In the genomic region with DNA sequence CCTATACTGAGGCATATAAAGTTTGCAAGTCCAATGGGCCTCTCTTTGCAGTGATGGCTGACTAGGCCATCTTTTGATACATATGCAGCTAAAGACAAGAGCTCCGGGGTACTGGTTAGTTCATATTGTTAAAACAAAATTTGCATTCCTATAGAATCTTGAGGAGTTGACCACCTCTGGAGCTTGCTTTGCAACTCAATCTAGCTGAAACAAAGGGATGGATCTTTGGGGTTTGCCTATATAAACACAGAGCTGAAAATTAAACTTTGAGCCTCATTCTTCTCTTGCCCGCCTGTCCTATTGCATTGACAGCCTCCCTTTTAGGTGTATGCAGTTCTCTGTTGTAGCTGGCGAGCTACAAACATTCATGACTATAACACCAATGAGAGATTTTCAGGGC, we compare ENCODE assay signal across 40 mouse cellular contexts. TPM values are rescaled to one million over a fixed set of nuclear protein-coding genes. Genes with fewer than 3 reads are reported as not detected.
"Had no signal": no experiment of that assay in that cellular context is flagged by ENCODE, and none has a peak within 500 bp of the region (broad histone marks: within the 10 kb centered on the region; RNA-seq: fewer than 3 reads in every experiment).

No protein-coding gene starts in this region.

RNA-seq across cellular contexts. Expression of gene Vmn1r211, which starts 13.1 kb away (rescaled TPM):
- total RNA-seq: left cerebral cortex, postnatal 10 days; left cerebral cortex, postnatal 14 days; left cerebral cortex, postnatal 25 days; left cerebral cortex, postnatal 36 days; left cerebral cortex, postnatal 4 days; liver, adult 2 months; megakaryocyte progenitor cell, adult 5-6 weeks; megakaryocyte, adult 5-6 weeks; megakaryocyte-erythroid progenitor cell, adult 5-6 weeks; midbrain, postnatal 0 days; monocyte, adult 5-6 weeks had no signal
- polyA plus RNA-seq: limb, embryonic 10.5 days; limb, embryonic 11.5 days; limb, embryonic 12.5 days; limb, embryonic 13.5 days; limb, embryonic 14.5 days; limb, embryonic 15.5 days; liver, adult 2 months; liver, embryonic 11.5 days; liver, embryonic 12.5 days; liver, embryonic 13.5 days; liver, embryonic 14.5 days; liver, embryonic 15.5 days; liver, embryonic 16.5 days; liver, postnatal 0 days; lung, adult 2 months; lung, embryonic 14.5 days; lung, embryonic 15.5 days; lung, embryonic 16.5 days; lung, postnatal 0 days; macrophage; midbrain, embryonic 10.5 days; midbrain, embryonic 11.5 days; midbrain, embryonic 12.5 days; midbrain, embryonic 13.5 days; midbrain, embryonic 14.5 days; midbrain, embryonic 15.5 days; midbrain, embryonic 16.5 days; midbrain, postnatal 0 days; myocyte; neural tube, embryonic 11.5 days; neural tube, embryonic 12.5 days had no signal

RNA-seq across cellular contexts. Expression of gene Vmn1r210, which starts 13.2 kb away (rescaled TPM):
- total RNA-seq: left cerebral cortex, postnatal 10 days; left cerebral cortex, postnatal 14 days; left cerebral cortex, postnatal 25 days; left cerebral cortex, postnatal 36 days; left cerebral cortex, postnatal 4 days; liver, adult 2 months; megakaryocyte progenitor cell, adult 5-6 weeks; megakaryocyte, adult 5-6 weeks; megakaryocyte-erythroid progenitor cell, adult 5-6 weeks; midbrain, postnatal 0 days; monocyte, adult 5-6 weeks had no signal
- polyA plus RNA-seq: limb, embryonic 10.5 days; limb, embryonic 11.5 days; limb, embryonic 12.5 days; limb, embryonic 13.5 days; limb, embryonic 14.5 days; limb, embryonic 15.5 days; liver, adult 2 months; liver, embryonic 11.5 days; liver, embryonic 12.5 days; liver, embryonic 13.5 days; liver, embryonic 14.5 days; liver, embryonic 15.5 days; liver, embryonic 16.5 days; liver, postnatal 0 days; lung, adult 2 months; lung, embryonic 14.5 days; lung, embryonic 15.5 days; lung, embryonic 16.5 days; lung, postnatal 0 days; macrophage; midbrain, embryonic 10.5 days; midbrain, embryonic 11.5 days; midbrain, embryonic 12.5 days; midbrain, embryonic 13.5 days; midbrain, embryonic 14.5 days; midbrain, embryonic 15.5 days; midbrain, embryonic 16.5 days; midbrain, postnatal 0 days; myocyte; neural tube, embryonic 11.5 days; neural tube, embryonic 12.5 days had no signal

RNA-seq across cellular contexts. Expression of gene Vmn1r209, which starts 34.8 kb away (rescaled TPM):
- total RNA-seq: left cerebral cortex, postnatal 36 days; liver, adult 2 months; megakaryocyte progenitor cell, adult 5-6 weeks; megakaryocyte, adult 5-6 weeks; megakaryocyte-erythroid progenitor cell, adult 5-6 weeks; midbrain, postnatal 0 days; monocyte, adult 5-6 weeks had no signal
- polyA plus RNA-seq: limb, embryonic 10.5 days; limb, embryonic 11.5 days; limb, embryonic 12.5 days; limb, embryonic 13.5 days; limb, embryonic 14.5 days; limb, embryonic 15.5 days; liver, adult 2 months; liver, embryonic 11.5 days; liver, embryonic 12.5 days; liver, embryonic 13.5 days; liver, embryonic 14.5 days; liver, embryonic 15.5 days; liver, embryonic 16.5 days; liver, postnatal 0 days; lung, adult 2 months; lung, embryonic 14.5 days; lung, embryonic 15.5 days; lung, embryonic 16.5 days; lung, postnatal 0 days; macrophage; midbrain, embryonic 10.5 days; midbrain, embryonic 11.5 days; midbrain, embryonic 12.5 days; midbrain, embryonic 13.5 days; midbrain, embryonic 14.5 days; midbrain, embryonic 15.5 days; midbrain, embryonic 16.5 days; midbrain, postnatal 0 days; myocyte; neural tube, embryonic 11.5 days; neural tube, embryonic 12.5 days had no signal

RNA-seq across cellular contexts. Expression of gene Vmn1r212, which starts 39.7 kb away (rescaled TPM):
- total RNA-seq: left cerebral cortex, postnatal 10 days; left cerebral cortex, postnatal 14 days; left cerebral cortex, postnatal 25 days; left cerebral cortex, postnatal 36 days; left cerebral cortex, postnatal 4 days; liver, adult 2 months; megakaryocyte progenitor cell, adult 5-6 weeks; megakaryocyte, adult 5-6 weeks; megakaryocyte-erythroid progenitor cell, adult 5-6 weeks; midbrain, postnatal 0 days; monocyte, adult 5-6 weeks had no signal
- polyA plus RNA-seq: limb, embryonic 10.5 days; limb, embryonic 11.5 days; limb, embryonic 12.5 days; limb, embryonic 13.5 days; limb, embryonic 14.5 days; limb, embryonic 15.5 days; liver, adult 2 months; liver, embryonic 11.5 days; liver, embryonic 12.5 days; liver, embryonic 13.5 days; liver, embryonic 14.5 days; liver, embryonic 15.5 days; liver, embryonic 16.5 days; liver, postnatal 0 days; lung, adult 2 months; lung, embryonic 14.5 days; lung, embryonic 15.5 days; lung, embryonic 16.5 days; lung, postnatal 0 days; macrophage; midbrain, embryonic 10.5 days; midbrain, embryonic 11.5 days; midbrain, embryonic 12.5 days; midbrain, embryonic 13.5 days; midbrain, embryonic 14.5 days; midbrain, embryonic 15.5 days; midbrain, embryonic 16.5 days; midbrain, postnatal 0 days; myocyte; neural tube, embryonic 11.5 days; neural tube, embryonic 12.5 days had no signal
